Mouse (Mus musculus): ENCODE results near the gene Homez. TPM values are rescaled to one million over a fixed set of nuclear protein-coding genes. Genes with fewer than 3 reads are reported as not detected.

Homez gene
- total RNA-seq, 1 experiment from 2014 or later, result 2.1 TPM

DNA sequence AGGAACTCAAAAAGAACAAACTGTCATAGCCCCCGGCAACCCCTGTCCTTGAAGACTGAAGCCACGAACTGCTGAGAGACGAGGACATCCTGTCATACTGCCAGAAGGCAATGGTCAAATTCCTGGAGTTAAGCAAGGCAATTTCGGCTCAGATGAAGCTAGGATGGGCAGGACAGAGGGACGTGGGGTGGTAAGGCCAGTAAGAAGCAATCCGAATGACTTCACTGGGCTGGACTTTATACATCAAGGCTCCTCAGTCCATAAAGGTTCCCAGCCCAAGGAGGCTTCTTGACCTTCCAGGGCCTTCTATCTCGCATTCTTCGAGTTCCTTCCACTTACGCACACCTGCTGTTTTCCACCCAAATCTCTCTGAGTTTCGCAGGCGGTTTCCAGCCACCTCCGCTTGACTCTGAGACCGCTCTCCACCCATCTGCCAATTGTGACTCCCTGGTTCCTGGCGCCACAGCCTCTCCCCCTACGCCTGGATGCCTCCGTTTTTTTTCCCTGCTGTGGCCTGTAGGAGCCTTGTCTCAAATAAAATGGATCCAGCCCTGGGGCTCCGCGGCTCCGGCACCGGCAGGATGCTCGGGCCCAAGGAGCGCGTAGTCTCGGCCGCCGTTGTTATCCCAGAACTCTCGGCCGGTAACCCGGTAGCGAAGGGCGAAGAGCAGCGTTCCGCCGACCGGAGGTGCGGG, 5.2 kb upstream of the Homez start:
- 0 out of 2 replicates have a peak, but pooled peaks have one; percentile 28 for ATAC-seq (replicated peaks; ENCODE audit: insufficient number of reproducible peaks, low FRiP score, low TSS enrichment, poor library complexity, severe bottlenecking)

DNA sequence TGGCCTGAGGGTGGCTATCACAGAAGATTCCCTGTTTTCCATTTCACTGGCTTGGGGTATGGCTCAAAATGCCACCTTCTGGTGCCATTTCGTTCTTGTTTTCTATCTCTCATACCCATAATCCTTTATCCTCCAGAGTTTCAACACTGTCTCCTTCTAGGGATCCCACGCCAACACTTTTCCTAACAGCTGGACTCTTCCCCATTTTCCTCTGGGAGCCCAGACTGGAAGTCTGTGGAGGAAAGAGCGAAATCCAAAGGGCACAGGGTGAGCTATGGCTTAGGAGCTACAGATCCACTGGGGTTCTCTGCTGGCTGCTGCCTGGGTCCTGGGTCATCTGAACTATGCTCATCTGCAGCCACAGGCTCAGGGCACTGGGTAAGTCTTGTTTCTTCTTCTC, 3.4 kb upstream of the Homez start:
- ATAC-seq (replicated peaks; ENCODE audit: insufficient number of reproducible peaks, low FRiP score, low TSS enrichment, poor library complexity, severe bottlenecking), result no peak

DNA sequence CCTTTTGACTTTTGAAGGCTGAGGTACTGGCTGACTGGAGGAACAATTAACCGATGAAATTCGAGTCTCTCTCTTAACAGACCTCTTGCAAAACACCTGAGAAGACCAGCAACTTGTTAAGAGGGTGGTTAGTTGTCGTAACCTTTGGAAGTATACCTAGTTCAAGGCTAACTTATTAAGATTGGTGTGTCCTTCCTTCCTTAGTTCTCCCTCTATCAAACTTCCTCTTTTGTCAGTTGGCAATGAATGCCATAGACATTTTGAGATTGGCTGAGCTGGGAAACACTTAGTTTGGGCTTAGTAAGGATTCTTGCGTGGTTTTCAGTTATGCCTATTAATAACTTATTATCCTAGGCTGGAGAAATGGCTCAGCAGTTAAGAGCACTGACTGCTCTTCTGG, 2.7 kb downstream of the Homez start:
- no peak for ATAC-seq (replicated peaks; ENCODE audit: insufficient number of reproducible peaks, low FRiP score, low TSS enrichment, poor library complexity, severe bottlenecking)

DNA sequence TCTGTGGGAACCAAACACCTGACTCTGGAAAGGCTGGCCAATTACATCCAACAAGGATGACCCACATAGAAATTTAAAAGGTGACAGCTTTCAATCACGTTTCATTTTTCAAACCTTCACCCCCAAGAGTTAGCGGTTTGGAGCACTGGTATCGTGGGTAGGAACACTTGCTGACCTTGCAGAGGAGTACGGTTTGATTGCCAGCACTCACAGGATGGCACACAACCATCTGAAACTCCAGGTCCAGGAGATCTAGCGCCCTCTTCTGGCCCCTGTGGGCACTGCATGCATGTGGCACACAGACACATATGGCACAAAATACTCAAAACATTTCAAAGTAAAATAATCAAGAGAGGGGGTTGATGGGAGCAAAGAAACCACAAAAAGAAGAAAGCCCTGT, 3.8 kb downstream of the Homez start:
- ATAC-seq (replicated peaks; ENCODE audit: insufficient number of reproducible peaks, low FRiP score, low TSS enrichment, poor library complexity, severe bottlenecking), result no peak

DNA sequence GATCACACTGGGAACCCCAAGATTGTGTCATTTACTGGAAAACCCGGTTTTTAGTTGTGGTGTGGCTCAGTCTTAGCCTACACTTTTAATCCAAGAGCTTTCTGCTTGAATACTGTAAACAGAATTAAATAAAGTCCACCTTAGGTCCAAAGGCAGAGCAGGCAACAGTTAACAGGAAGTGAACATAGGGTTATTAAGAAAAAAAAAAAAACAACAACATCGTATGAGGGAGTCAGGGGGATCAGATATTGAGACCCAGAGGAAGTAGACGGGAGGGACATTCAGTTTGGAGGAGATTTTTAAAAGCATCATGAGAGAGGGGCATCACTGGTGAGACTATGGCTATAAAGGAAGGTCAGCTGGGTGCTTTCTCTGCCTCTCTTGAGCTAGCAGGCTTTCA, 4.5 kb downstream of the Homez start:
- ATAC-seq (replicated peaks; ENCODE audit: insufficient number of reproducible peaks, low FRiP score, low TSS enrichment, poor library complexity, severe bottlenecking), result no peak

DNA sequence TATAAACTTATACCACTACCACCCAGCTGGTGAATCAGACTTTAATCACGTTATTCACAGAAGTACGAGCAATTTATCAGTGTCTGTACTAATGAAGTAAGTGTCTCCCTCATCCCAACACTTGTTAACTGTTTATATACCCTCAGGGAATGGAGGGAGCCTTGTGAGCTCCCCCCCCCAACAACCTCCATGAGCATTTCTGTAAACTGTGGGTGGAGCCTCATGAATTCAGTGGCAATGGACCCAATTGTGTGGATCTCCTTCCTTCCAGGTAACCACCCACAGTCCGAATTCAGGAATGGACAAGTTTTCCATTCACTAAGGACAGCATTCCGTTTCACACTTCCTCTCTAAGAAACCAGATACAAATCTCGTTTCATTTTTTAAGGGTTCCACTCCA, 5.1 kb downstream of the Homez start:
- ATAC-seq (replicated peaks; ENCODE audit: insufficient number of reproducible peaks, low FRiP score, low TSS enrichment, poor library complexity, severe bottlenecking), result no peak

DNA sequence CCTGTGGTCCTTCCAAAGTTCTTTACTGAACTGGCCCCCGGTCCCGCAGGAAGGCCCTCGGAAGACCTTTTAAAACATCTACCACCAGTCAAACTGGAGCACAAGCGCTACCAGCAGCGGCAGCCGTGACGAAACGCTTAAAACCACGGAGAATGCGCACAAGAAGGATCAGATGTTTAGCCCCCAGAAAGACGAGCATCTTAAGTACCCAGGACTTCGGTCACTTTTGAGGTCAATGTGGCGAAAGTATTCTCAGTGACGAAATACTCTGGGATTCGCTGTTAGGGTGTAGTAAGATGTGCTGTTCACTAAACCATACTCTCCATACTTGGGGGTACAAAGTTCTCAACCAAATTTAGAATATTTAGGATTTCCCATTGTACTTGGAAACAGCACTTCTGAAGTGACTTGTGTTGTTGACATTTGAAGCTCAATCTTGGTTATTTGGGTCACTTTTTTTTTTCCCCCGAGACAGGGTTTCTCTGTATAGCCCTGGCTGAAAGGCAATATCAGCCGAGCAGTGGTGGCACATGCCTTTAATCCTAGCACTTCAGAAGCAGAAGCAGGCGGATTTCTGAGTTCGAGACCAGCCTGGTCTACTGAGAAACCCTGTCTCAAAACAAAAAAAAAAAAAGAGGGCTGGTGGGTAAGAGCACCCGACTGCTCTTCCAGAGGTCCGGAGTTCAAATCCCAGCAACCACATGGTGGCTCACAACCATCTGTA, 6.3 kb downstream of the Homez start:
- ATAC-seq (replicated peaks; ENCODE audit: insufficient number of reproducible peaks, low FRiP score, low TSS enrichment, poor library complexity, severe bottlenecking), result peak; percentile 19

DNA sequence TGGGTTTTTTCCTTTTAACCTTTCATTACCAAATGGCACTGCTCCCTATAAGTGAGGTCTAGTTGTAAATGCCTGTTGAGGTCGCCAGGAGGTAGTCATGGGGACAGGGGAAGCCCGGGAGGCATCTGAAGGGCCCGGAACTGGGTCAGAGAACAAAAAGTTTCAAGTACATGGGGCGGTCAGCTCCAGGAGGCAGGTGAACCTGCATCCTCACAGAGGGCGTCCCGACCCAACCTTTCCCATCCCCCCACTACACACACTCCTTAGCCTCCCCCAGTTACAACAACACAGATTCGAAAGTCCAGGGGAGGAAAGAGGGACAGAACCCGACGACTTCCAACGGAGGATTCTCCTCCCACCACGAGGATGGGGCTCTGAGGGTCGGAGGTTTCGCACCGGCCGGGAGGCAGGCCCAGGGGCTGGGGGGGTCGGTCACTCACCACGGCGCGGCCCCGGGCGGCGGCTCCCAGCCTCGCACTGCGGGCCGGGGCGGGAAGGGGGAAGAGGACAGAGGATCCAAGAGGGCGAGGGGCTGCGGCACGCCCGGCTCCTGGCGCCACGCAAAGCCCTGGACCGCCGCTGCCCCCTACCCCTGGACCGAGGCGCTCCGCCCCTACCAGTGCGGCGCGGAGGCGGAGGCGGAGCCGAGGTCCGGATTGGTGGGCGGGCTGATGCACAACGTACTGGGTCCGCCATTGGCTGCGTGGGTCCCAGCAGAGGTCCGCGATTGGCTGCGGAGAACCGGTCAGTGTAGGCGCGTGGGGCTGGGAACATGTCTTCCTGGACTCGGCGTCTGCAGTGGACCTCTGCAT, 7.1 kb downstream of the Homez start:
- ATAC-seq (replicated peaks; ENCODE audit: insufficient number of reproducible peaks, low FRiP score, low TSS enrichment, poor library complexity, severe bottlenecking), result peak; percentile 98

DNA sequence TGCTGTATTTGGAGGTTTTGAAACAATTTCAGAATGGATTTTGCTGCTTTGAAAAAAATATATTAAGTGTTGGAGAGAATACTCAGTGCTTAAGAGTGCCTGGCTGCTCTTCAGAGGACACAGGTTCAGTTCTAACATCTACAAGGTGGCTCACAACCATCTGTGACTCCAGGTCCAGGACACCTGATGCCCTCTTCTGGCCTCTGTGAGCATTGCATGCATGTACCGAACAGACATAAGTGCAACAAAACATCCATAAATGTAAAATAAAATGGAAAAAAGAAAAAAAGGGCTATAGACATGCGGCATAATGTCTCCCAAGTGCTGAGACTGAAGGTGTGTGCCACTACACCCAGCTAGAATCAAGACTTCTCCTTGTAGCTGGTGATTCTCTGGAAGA, 10.2 kb downstream of the Homez start:
- no peak for ATAC-seq (replicated peaks; ENCODE audit: insufficient number of reproducible peaks, low FRiP score, low TSS enrichment, poor library complexity, severe bottlenecking)

DNA sequence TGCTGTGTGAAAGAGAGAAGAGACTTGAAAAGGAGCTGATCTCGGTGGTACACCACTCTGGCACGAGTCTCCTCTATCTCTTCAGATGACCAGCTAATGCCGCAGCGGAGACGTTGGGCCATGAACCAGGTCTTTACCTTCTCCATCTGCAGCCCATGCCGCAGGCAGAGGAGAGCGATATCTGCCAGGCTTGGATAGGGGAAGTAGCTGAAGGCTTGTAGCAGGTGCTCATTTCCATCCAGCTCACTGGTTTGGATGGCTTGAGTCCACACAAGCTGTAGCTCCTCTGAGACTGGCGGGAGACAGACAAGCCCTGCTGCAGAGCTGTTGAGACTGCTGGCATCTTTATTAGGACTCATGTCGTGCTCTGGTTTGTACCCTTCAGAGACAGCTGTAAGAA, 12.9 kb downstream of the Homez start:
- ATAC-seq (replicated peaks; ENCODE audit: insufficient number of reproducible peaks, low FRiP score, low TSS enrichment, poor library complexity, severe bottlenecking), result no peak

DNA sequence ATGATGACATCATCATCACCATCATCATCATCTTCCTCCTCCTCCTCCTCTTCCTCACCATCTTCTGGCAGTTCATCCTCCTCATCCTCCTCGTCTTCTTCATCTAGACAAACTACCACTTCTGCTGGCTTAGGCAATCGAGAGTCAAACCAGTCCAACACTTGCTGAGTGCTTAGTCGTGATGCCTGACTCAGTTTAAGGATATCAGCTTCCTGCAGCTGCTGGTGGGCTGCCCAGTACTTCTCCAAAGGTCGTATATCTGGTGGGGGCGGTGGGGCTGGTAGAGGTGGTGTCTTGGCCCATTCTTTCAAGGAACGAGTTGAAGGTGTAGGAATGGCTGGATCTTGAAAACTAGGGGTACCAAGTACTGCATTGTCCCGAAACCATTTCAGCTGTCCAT, 14.1 kb downstream of the Homez start:
- ATAC-seq (replicated peaks; ENCODE audit: insufficient number of reproducible peaks, low FRiP score, low TSS enrichment, poor library complexity, severe bottlenecking), result no peak

DNA sequence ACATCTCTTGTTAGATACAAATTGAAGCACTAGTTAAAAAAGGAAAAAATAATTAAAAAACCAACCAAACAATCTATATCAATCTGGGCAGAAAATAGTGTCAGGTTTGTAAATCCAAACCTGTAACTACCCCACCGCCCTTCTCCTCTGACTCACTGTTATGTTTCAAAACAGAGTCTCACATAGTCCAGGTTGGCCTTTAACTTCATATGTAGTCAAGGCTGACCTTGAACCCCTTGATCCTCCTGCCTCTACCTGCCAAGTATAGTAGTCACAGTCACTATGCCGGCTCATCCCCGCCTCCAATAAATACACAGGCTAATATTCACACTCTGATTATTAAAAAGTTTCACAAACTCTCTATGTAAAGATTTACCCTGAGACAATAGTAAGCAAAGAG, 15.0 kb downstream of the Homez start:
- ATAC-seq (replicated peaks; ENCODE audit: insufficient number of reproducible peaks, low FRiP score, low TSS enrichment, poor library complexity, severe bottlenecking), result no peak

DNA sequence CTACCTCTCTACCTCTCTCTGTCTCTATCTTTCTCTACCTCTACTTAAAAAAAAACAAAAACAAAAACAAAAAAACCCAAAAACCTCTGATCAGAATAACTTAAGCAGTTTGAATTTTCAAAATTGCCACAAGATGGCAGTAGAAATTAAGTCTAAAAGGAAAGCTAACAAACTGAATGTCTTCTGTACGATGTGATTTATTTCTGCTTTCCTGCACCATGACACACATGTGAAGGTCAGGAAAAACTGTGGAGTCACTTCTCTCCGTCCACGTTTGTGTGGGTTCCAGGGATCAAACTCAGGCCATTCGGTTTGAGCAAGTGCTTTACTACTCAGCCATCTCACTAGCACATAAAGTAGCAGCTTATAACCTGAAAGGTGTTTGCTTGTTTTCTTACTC, 27.3 kb downstream of the Homez start:
- ATAC-seq (replicated peaks; ENCODE audit: insufficient number of reproducible peaks, low FRiP score, low TSS enrichment, poor library complexity, severe bottlenecking), result no peak

DNA sequence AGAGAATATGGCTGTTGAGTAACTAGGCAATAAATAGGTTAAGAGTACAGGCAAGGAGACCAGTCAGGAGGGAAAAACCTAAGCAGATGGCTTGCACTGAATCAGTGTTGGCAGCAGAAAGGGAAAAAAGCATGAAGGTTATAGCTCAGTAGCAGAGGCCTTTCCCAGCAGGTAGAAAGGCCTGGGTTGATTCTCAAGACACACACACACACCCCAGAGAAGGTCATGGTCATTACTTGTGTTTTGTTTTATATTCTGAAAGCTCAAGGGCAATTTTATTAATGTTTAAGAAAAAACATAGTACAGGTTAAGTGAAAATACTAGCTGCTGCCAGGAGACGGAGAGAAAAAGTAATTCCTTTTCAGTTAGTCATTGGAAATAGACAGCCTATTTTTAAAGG, 47.0 kb downstream of the Homez start:
- ATAC-seq (replicated peaks; ENCODE audit: insufficient number of reproducible peaks, low FRiP score, low TSS enrichment, poor library complexity, severe bottlenecking), result no peak

DNA sequence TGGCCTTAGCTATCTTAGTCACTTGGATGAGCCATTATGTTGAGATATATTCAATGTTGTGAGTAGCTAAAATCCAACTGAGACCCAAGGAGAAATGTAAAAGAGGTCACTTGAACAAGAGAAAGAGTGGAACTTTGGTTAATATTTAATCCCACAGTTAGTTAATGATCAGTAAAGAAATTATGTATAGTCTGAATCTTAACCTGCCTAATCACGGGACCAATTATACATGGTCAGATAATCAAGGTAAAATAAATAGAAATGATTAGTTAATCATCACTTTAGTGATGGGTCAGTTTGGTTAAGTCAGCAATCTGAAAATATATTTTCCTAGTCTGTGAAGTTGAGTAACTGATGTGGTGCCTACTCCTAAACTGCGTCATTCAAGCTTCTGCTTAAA, 48.5 kb downstream of the Homez start:
- ATAC-seq (replicated peaks; ENCODE audit: insufficient number of reproducible peaks, low FRiP score, low TSS enrichment, poor library complexity, severe bottlenecking), result no peak

DNA sequence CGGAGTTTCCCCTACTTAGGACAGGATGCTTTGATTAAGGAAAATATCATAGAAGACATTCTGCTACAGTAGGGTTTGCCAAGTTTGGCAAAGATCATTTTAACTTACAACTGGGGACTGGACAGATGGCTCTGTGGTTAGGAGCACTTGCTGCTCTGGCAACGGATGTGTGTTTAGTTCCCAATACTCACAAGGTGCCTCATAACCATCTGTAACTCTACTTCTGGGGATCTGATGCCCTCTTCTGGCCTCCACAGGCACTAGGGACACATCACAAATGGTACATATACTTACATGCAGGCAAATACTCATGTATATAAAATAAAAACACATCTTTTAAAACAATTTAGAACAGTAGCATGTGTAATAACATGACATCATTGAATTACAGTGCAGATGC, 53.0 kb downstream of the Homez start:
- ATAC-seq (replicated peaks; ENCODE audit: insufficient number of reproducible peaks, low FRiP score, low TSS enrichment, poor library complexity, severe bottlenecking), result no peak

DNA sequence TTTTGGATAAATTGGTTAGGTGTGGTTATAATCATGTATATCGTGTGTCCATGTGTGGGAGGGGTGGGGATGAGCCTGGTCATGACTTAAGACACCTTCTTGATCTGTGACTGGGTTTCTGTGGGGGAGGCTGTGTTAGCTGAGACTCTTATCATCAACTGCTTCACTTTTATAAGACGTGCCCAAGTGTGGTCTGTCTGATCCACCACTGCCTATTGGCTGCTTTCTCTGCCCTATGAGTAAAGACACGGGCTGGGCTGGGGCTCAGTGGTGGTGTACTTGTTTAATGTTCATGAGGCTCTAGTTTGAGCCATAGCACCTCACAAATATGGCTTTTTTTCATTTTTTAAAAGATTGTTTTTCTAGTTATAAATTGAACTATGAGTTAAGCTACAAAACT, 55.0 kb downstream of the Homez start:
- no peak for ATAC-seq (replicated peaks; ENCODE audit: insufficient number of reproducible peaks, low FRiP score, low TSS enrichment, poor library complexity, severe bottlenecking)

DNA sequence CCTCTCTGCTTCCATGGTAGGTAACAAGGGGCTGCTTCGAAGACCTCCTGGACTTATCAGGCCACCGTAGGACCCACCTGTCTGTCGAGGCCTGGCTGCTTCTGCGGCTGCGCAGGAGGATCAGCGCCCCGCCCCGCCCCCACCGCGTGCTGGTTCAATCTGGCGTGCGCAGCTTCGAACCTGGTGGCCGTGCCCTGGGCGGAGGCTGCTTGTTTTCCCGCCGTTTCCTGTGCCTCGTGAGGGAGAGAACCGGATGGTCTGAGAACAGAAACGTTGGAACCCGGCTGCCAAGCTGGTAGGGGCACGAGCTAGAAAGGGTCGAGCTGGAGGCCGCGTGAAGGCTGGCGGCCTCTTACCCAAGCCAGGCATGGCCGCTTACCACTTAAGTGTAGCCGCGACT, 56.8 kb downstream of the Homez start, which contains the start of gene Rnf212b:
Gene Rnf212b, plus strand, starts transcription at position 151 of the 400 bp plus-strand sequence.
- no peak for ATAC-seq (replicated peaks; ENCODE audit: insufficient number of reproducible peaks, low FRiP score, low TSS enrichment, poor library complexity, severe bottlenecking)

DNA sequence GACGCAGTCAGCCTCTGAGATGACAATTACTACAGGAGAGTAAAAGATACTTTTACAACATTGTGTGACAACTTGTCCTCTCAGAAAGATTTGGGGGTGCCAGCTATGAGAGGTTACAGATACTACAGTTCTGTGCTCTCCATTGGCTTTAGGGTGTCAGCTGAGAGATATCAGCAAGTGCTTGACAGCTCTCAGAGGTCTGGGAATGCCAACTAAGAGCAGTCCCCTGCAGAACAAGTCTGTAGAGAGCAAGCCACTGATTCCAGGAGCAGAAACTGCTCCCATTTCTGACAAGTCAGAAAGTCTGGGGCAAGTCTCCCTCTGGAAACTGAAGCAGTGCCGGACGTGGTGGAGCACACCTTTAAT, 61.1 kb downstream of the Homez start:
- ATAC-seq (replicated peaks; ENCODE audit: insufficient number of reproducible peaks, low FRiP score, low TSS enrichment, poor library complexity, severe bottlenecking), result no peak
